In genomic region chr17:50189381-50190012, GRCm38 (mm10) we compare ENCODE assay signal across 8 mouse cellular contexts. TPM values are rescaled to one million over a fixed set of nuclear protein-coding genes. Genes with fewer than 3 reads are reported as not detected.
DNase-seq lines count a peak whose midpoint lies in the region; ATAC-seq and TF ChIP-seq lines count a peak whose summit lies in the region.

No protein-coding gene starts in this region.

- H3K79me2 ChIP-seq in heart, adult 2 months (replicated peaks; ENCODE audit: control insufficient read depth, insufficient read depth, low read length), result peaks cover 7% of the 10 kb centered on the region

- peaks cover 57% of the 10 kb centered on the region for H3K27me3 ChIP-seq in embryonic facial prominence, embryonic 10.5 days (replicated peaks; ENCODE audit: low read depth, poor library complexity, severe bottlenecking)
- no peaks in the 10 kb centered on the region for H3K27me3 ChIP-seq in heart, adult 2 months (ENCODE audit: control insufficient read depth, insufficient read depth, low read length)
- H3K27me3 ChIP-seq in intestine, postnatal 0 days (replicated peaks; ENCODE audit: control insufficient read depth, insufficient read depth, low read length), result peaks cover 14% of the 10 kb centered on the region
- peaks cover 24% of the 10 kb centered on the region for H3K27me3 ChIP-seq in liver, embryonic 16.5 days (ENCODE audit: control insufficient read depth, insufficient read depth, low read depth, low read length)
- H3K27me3 ChIP-seq in testis, adult 2 months (ENCODE audit: control insufficient read depth, insufficient read depth, low read length), result no peaks in the 10 kb centered on the region

- intact Hi-C loops in heart, adult 2 months (cut with DNase I), result loop anchor here (2.0 to 5.0 kb wide), 4 partner anchors 53 to 237 kb away; no protein-coding TSS in a partner anchor

- DNase-seq in right cerebral cortex, postnatal 14 days, result peak; percentile 44
- DNase-seq in right cerebral cortex, postnatal 25 days, result no peak
- peak; percentile 82 for DNase-seq in embryonic facial prominence, embryonic 10.5 days (ENCODE audit: low spot score)
- peak; percentile 86 for DNase-seq in heart, adult 2 months
- DNase-seq in natural killer cell, adult 2 months (ENCODE audit: low spot score in 2 of 2), result peak; percentile 66 to 85

- H3K4me2 ChIP-seq in intestine, postnatal 0 days (replicated peaks; ENCODE audit: low read depth), result peak overlapping the region; percentile 73
- H3K4me2 ChIP-seq in liver, embryonic 16.5 days (ENCODE audit: low read depth, low read length), result peak overlapping the region; percentile 58

- peak overlapping the region; percentile 71 for H3K27ac ChIP-seq in embryonic facial prominence, embryonic 10.5 days (replicated peaks)
- peak overlapping the region; percentile 98 for H3K27ac ChIP-seq in heart, adult 2 months
- H3K27ac ChIP-seq in intestine, postnatal 0 days (ENCODE audit: low read depth, low read length), result no peak overlapping the region
- no peak overlapping the region for H3K27ac ChIP-seq in liver, embryonic 16.5 days (ENCODE audit: low read length)
- no peak overlapping the region for H3K27ac ChIP-seq in testis, adult 2 months (ENCODE audit: control insufficient read depth, insufficient read depth, low read depth, low read length)

- TF ChIP-seq EP300 in heart, adult 2 months (IDR thresholded peaks at IDR 0.05; ENCODE audit: insufficient read depth, low read depth, low read length), result no peak

- H3K4me1 ChIP-seq in embryonic facial prominence, embryonic 10.5 days, result peaks cover 27% of the 10 kb centered on the region
- H3K4me1 ChIP-seq in heart, adult 2 months (ENCODE audit: control insufficient read depth, insufficient read depth, low read length), result peaks cover 39% of the 10 kb centered on the region
- no peaks in the 10 kb centered on the region for H3K4me1 ChIP-seq in intestine, postnatal 0 days (replicated peaks; ENCODE audit: control insufficient read depth, insufficient read depth, low read length)
- no peaks in the 10 kb centered on the region; the same call in 1 of the 2 replicates for H3K4me1 ChIP-seq in liver, embryonic 16.5 days (ENCODE audit: control insufficient read depth, low read depth, low read length)
- H3K4me1 ChIP-seq in testis, adult 2 months (ENCODE audit: control insufficient read depth, insufficient read depth, low read length), result peaks cover 14% of the 10 kb centered on the region

- no peak for ATAC-seq in intestine, postnatal 0 days
- ATAC-seq in liver, embryonic 16.5 days (ENCODE audit: low read depth), result peak; percentile 35; the same call in 1 of the 2 replicates

- H3K9ac ChIP-seq in heart, adult 2 months (ENCODE audit: low read depth, low read length), result peak overlapping the region; percentile 96
- H3K9ac ChIP-seq in intestine, postnatal 0 days (ENCODE audit: low read depth, low read length), result peak overlapping the region; percentile 52
- peak overlapping the region; percentile 44 for H3K9ac ChIP-seq in liver, embryonic 16.5 days (ENCODE audit: low read depth, low read length)

- peak overlapping the region; percentile 71 for H3K4me3 ChIP-seq in embryonic facial prominence, embryonic 10.5 days
- peak overlapping the region; percentile 99 for H3K4me3 ChIP-seq in heart, adult 2 months
- peak overlapping the region; percentile 56 for H3K4me3 ChIP-seq in intestine, postnatal 0 days (ENCODE audit: low read depth, low read length)
- H3K4me3 ChIP-seq in liver, embryonic 16.5 days (ENCODE audit: low read depth, low read length), result peak overlapping the region; percentile 59
- peak overlapping the region; percentile 45 for H3K4me3 ChIP-seq in testis, adult 2 months (ENCODE audit: control insufficient read depth, low read depth, low read length)

- peak; percentile 83 for TF ChIP-seq CTCF in heart, adult 2 months (IDR thresholded peaks at IDR 0.05)
- TF ChIP-seq CTCF in intestine, postnatal 0 days (IDR thresholded peaks at IDR 0.05; ENCODE audit: low read depth), result peak; percentile 69
- TF ChIP-seq CTCF in testis, adult 2 months (IDR thresholded peaks at IDR 0.05; ENCODE audit: control insufficient read depth, insufficient read depth, insufficient replicate concordance, low read depth, low read length), result no peak

- TF ChIP-seq POLR2A in heart, adult 2 months (IDR thresholded peaks at IDR 0.05; ENCODE audit: insufficient read depth, low read depth, low read length), result peak; percentile 84
- TF ChIP-seq POLR2A in testis, adult 2 months (IDR thresholded peaks at IDR 0.05; ENCODE audit: control insufficient read depth, low read depth, low read length), result no peak

- H3K9me3 ChIP-seq in embryonic facial prominence, embryonic 10.5 days, result no peaks in the 10 kb centered on the region
- H3K9me3 ChIP-seq in intestine, postnatal 0 days (ENCODE audit: control insufficient read depth), result no peaks in the 10 kb centered on the region
- H3K9me3 ChIP-seq in liver, embryonic 16.5 days (replicated peaks; ENCODE audit: control insufficient read depth, low read length), result no peaks in the 10 kb centered on the region

- no peaks in the 10 kb centered on the region for H3K36me3 ChIP-seq in embryonic facial prominence, embryonic 10.5 days (replicated peaks)
- H3K36me3 ChIP-seq in heart, adult 2 months (ENCODE audit: control insufficient read depth, insufficient read depth, low read length), result peaks cover 16% of the 10 kb centered on the region
- H3K36me3 ChIP-seq in intestine, postnatal 0 days (ENCODE audit: control insufficient read depth, insufficient read depth), result no peaks in the 10 kb centered on the region
- H3K36me3 ChIP-seq in liver, embryonic 16.5 days (ENCODE audit: control insufficient read depth, insufficient read depth), result no peaks in the 10 kb centered on the region
- H3K36me3 ChIP-seq in testis, adult 2 months (ENCODE audit: control insufficient read depth, insufficient read depth, low read length), result no peaks in the 10 kb centered on the region

- whole genome bisulfite sequencing in embryonic facial prominence, embryonic 10.5 days, result under 1% methylated on average over 24 of the region's 24 CpGs
- WGBS in heart, adult 2 months, result 2% methylated on average over 24 of the region's 24 CpGs
- WGBS in intestine, postnatal 0 days, result 2% methylated on average over 23 of the region's 24 CpGs
- under 1% methylated on average over 24 of the region's 24 CpGs for WGBS in liver, embryonic 16.5 days (ENCODE audit: insufficient replicate concordance)

RNA-seq across cellular contexts. Expression of gene Rftn1, which starts 1.0 kb away (rescaled TPM):
- polyA plus RNA-seq in embryonic facial prominence, embryonic 10.5 days (2016; fragmentation: Nextera tagmentation; extraction: Ambion mirVana), result 4.4 and 6.6 TPM in 2 replicates
- total RNA-seq in heart, adult 2 months (2021), result 10 to 100 TPM; 49.4 to 50.5 TPM
- polyA plus RNA-seq in heart, adult 2 months (2012; rRNA removed), result 41.5 and 46.2 TPM in 2 replicates
- polyA plus RNA-seq in intestine, postnatal 0 days (2015; fragmentation: Nextera tagmentation; extraction: Ambion mirVana), result 6.9 and 7.1 TPM in 2 replicates
- polyA plus RNA-seq in liver, embryonic 16.5 days (2015; fragmentation: Nextera tagmentation; extraction: Ambion mirVana), result 3.9 and 4.0 TPM in 2 replicates
- 2.8 and 3.3 TPM in 2 replicates for polyA plus RNA-seq in testis, adult 2 months (2012; rRNA removed)

Comparison
In these comparisons a context has a peak if more than half of its experiments do, and no peak if none do; other contexts are left out.
1. H3K27ac ChIP-seq: peak in embryonic facial prominence, embryonic 10.5 days (single experiment) and heart, adult 2 months (single experiment); none in intestine, postnatal 0 days (single experiment), liver, embryonic 16.5 days (single experiment) and testis, adult 2 months (single experiment).
2. H3K4me3 ChIP-seq: peak in every context shown above with its lines; median percentile 99 in heart, adult 2 months; 71 in embryonic facial prominence, embryonic 10.5 days; 59 in liver, embryonic 16.5 days; 56 in intestine, postnatal 0 days; 45 in testis, adult 2 months.
3. H3K9ac ChIP-seq: peak in every context shown above with its lines; median percentile 96 in heart, adult 2 months; 52 in intestine, postnatal 0 days; 44 in liver, embryonic 16.5 days.